In the genomic region with DNA sequence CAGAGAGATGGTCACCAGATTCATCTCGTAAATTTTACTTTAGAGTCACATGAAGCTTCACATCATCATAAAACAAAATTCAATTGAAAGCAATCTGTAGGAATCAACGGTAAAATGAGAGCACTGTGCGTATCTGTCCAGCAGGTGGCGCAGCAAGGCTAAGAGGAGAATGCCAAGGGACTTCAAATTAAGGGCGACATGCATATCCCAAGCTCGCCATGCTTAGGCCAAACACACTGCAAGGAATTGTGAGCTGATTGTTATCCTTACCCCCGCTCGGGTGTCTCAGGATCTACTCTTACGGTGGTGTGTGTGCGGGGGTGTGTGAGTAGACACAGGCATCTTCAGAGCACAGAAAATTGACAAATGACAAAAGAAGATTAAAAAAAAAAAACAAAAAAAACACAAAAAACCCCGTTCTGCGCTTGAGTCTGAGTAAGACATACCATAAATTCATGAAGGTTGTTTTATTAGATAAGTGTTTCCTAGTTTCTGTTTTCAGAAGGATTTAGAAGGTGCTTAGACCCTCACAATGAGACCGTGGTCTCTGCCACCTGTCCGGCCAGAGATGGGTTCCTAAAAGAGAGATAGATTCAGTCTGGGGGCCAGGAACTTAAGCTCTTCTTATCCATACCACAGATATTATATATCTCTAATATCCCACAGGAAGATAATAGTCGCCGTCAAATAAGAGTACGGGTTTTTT, we compare ENCODE assay signal across 8 mouse cellular contexts.
DNase-seq lines count a peak whose midpoint lies in the region; ATAC-seq and TF ChIP-seq lines count a peak whose summit lies in the region.

No protein-coding gene starts in this region.

- 13% methylated on average over 17 of the region's 17 CpGs for WGBS in forebrain, embryonic 12.5 days
- WGBS in liver, embryonic 14.5 days (ENCODE audit: insufficient replicate concordance), result 12% methylated on average over 17 of the region's 17 CpGs

- no peaks in the 10 kb centered on the region for H3K79me2 ChIP-seq in CH12.LX (replicated peaks; ENCODE audit: control insufficient read depth, extremely low read depth, insufficient read depth, poor library complexity, severe bottlenecking)

- TF ChIP-seq POLR2A in CH12.LX (IDR thresholded peaks at IDR 0.05; ENCODE audit: low read depth, low read length), result no peak

- H3K27me3 ChIP-seq in CH12.LX (replicated peaks), result no peaks in the 10 kb centered on the region
- no peaks in the 10 kb centered on the region for H3K27me3 ChIP-seq in forebrain, embryonic 12.5 days
- no peaks in the 10 kb centered on the region for H3K27me3 ChIP-seq in liver, embryonic 14.5 days (ENCODE audit: control insufficient read depth, insufficient read depth, low read length)

- H3K4me3 ChIP-seq in CH12.LX (replicated peaks in 1 of 3; ENCODE audit: low read depth in 2 of 3, low read length in 2 of 3, poor library complexity in 1 of 3), result no peak overlapping the region
- no peak overlapping the region for H3K4me3 ChIP-seq in forebrain, embryonic 12.5 days (replicated peaks)
- no peak overlapping the region for H3K4me3 ChIP-seq in liver, embryonic 14.5 days (ENCODE audit: insufficient read depth in 1 of 2, low read depth in 2 of 2, low read length in 2 of 2)

- H3K27ac ChIP-seq in CH12.LX (ENCODE audit: insufficient read depth, low read depth), result no peak overlapping the region
- H3K27ac ChIP-seq in forebrain, embryonic 12.5 days, result no peak overlapping the region
- no peak overlapping the region for H3K27ac ChIP-seq in liver, embryonic 14.5 days

- intact Hi-C loops in heart, postnatal 10 days (cut with DNase I), result loop anchor here (1.0 to 2.0 kb wide), 2 partner anchors 203 to 255 kb away; no protein-coding TSS in a partner anchor

- peaks cover 0 to 3% of the 10 kb centered on the region in 2 experiments; a peak in 1 of 4 replicates for H3K4me1 ChIP-seq in CH12.LX (ENCODE audit: control insufficient read depth in 1 of 2, insufficient read depth in 2 of 2)
- H3K4me1 ChIP-seq in forebrain, embryonic 12.5 days, result peaks cover 3% of the 10 kb centered on the region; the same call in 1 of the 2 replicates
- no peaks in the 10 kb centered on the region for H3K4me1 ChIP-seq in liver, embryonic 14.5 days (replicated peaks; ENCODE audit: control insufficient read depth in 2 of 2, insufficient read depth in 2 of 2, low read length in 1 of 2)

- peak; percentile 81 for DNase-seq in CH12.LX (ENCODE audit: extremely low read depth)
- peak; percentile 66 for DNase-seq in c-Kit-positive CD71-negative TER-119-negative erythroid progenitor cells, embryonic 14.5 days (ENCODE audit: low read depth)
- DNase-seq in heart, postnatal 10 days, result peak; percentile 58 to 80
- peak; percentile 88 for DNase-seq in kidney, postnatal 4 days
- DNase-seq in liver, embryonic 14.5 days (ENCODE audit: low read depth in 3 of 3, low spot score in 3 of 3), result peak; percentile 3 to 17 (median 9)
- peak; percentile 68 for DNase-seq in thymus, postnatal 14 days

- TF ChIP-seq EP300 in CH12.LX (IDR thresholded peaks at IDR 0.05; ENCODE audit: low read length), result no peak
- TF ChIP-seq EP300 in liver, embryonic 14.5 days (IDR thresholded peaks at IDR 0.05; ENCODE audit: low read depth), result no peak

- peak; percentile 84 for TF ChIP-seq RAD21 in CH12.LX (IDR thresholded peaks at IDR 0.05; ENCODE audit: low read depth, low read length)

- in situ Hi-C loops in CH12.LX (cut with MboI; ENCODE audit: low pct_ligation_motif_present, low pct_unique_long_range_greater_than_20kb, low sequenced_read_pairs), result no loop called here

- peak; percentile 77 to 92 for TF ChIP-seq CTCF in CH12.LX (conservative IDR thresholded peaks at IDR 0.05 in 1 of 2, IDR thresholded peaks at IDR 0.05 in 1 of 2; ENCODE audit: low read depth in 2 of 2, low read length in 2 of 2)
- TF ChIP-seq CTCF in liver, embryonic 14.5 days (IDR thresholded peaks at IDR 0.05; ENCODE audit: low read depth), result peak; percentile 83

- peak; percentile 77 for ATAC-seq in forebrain, embryonic 12.5 days (ENCODE audit: low FRiP score)
- ATAC-seq in liver, embryonic 14.5 days (ENCODE audit: insufficient read depth), result no peak
- peak; percentile 70 for ATAC-seq in neutrophil, adult 5-6 weeks (ENCODE audit: extremely low read depth, insufficient number of reproducible peaks, low FRiP score, poor library complexity, severe bottlenecking)

- no peaks in the 10 kb centered on the region for H3K36me3 ChIP-seq in CH12.LX (replicated peaks in 1 of 2; ENCODE audit: control insufficient read depth in 1 of 2, insufficient read depth in 1 of 2, low read length in 1 of 2)
- H3K36me3 ChIP-seq in forebrain, embryonic 12.5 days (replicated peaks), result no peaks in the 10 kb centered on the region
- H3K36me3 ChIP-seq in liver, embryonic 14.5 days (replicated peaks; ENCODE audit: control insufficient read depth, insufficient read depth, low read depth), result no peaks in the 10 kb centered on the region

- peak overlapping the region; percentile 100 for H3K4me2 ChIP-seq in CH12.LX (ENCODE audit: insufficient read depth, low read depth, poor library complexity, severe bottlenecking)
- H3K4me2 ChIP-seq in forebrain, embryonic 12.5 days, result peak overlapping the region; percentile 32
- no peak overlapping the region for H3K4me2 ChIP-seq in liver, embryonic 14.5 days (ENCODE audit: low read depth)

- H3K9me3 ChIP-seq in CH12.LX (replicated peaks; ENCODE audit: low read length), result no peaks in the 10 kb centered on the region
- no peaks in the 10 kb centered on the region for H3K9me3 ChIP-seq in forebrain, embryonic 12.5 days
- H3K9me3 ChIP-seq in liver, embryonic 14.5 days (ENCODE audit: control insufficient read depth, low read length), result no peaks in the 10 kb centered on the region

- dilution Hi-C loops in CH12.LX (cut with MboI; ENCODE audit: extremely low pct_ligation_motif_present, extremely low pct_unique_long_range_greater_than_20kb, low sequenced_read_pairs), result no loop called here

- no peak overlapping the region for H3K9ac ChIP-seq in CH12.LX (ENCODE audit: insufficient read depth, low read depth)
- no peak overlapping the region for H3K9ac ChIP-seq in forebrain, embryonic 12.5 days
- H3K9ac ChIP-seq in liver, embryonic 14.5 days (replicated peaks), result no peak overlapping the region

TF ChIP-seq in CH12.LX, 34 proteins besides CTCF, POLR2A, EP300 and RAD21:
- TF ChIP-seq PAX5 (IDR thresholded peaks at IDR 0.05; ENCODE audit: low read length) (no peak), ZC3H11A (IDR thresholded peaks at IDR 0.05; ENCODE audit: low read depth, low read length) (peak; percentile 24; the same call in 1 of the 2 replicates), MYC (IDR thresholded peaks at IDR 0.05; ENCODE audit: low read depth, low read length) (0 out of 2 replicates have a peak, but pooled peaks have one; percentile 52), CHD1 (IDR thresholded peaks at IDR 0.05; ENCODE audit: low read depth, low read length) (no peak), SIN3A (IDR thresholded peaks at IDR 0.05; ENCODE audit: low read length) (no peak), UBTF (IDR thresholded peaks at IDR 0.05; ENCODE audit: low read depth, low read length) (no peak), ZNF384 (IDR thresholded peaks at IDR 0.05; ENCODE audit: low read depth, low read length) (peak; percentile 24; the same call in 1 of the 2 replicates), SMC3 (IDR thresholded peaks at IDR 0.05; ENCODE audit: low read depth, low read length) (peak; percentile 91)
TF ChIP-seq in CH12.LX: peak in this region for 4.

Comparison
In these comparisons a context has a peak if more than half of its experiments do, and no peak if none do; other contexts are left out.
1. DNase-seq: peak in every context shown above with its lines; median percentile 88 in kidney, postnatal 4 days; 81 in CH12.LX; 69 in heart, postnatal 10 days; 68 in thymus, postnatal 14 days; 66 in c-Kit-positive CD71-negative TER-119-negative erythroid progenitor cells, embryonic 14.5 days; 9 in liver, embryonic 14.5 days.